Mouse (Mus musculus) left cerebral cortex, postnatal 36 days (tissue): ENCODE measurements around the gene Gm19402. TPM values are rescaled to one million over a fixed set of nuclear protein-coding genes. Genes with fewer than 3 reads are reported as not detected.
"Not testable (repeated sequence)": the region's sequence is repeated elsewhere in the genome, so short reads cannot be mapped to it uniquely, and the experiment has no call there.

ENCODE experiments used
- DNase-seq, 2 experiments: peaks; one replicate each; pipeline ENCODE4 v3.0.0; 2021 to 2022; ENCODE audit warnings: low spot score in 2 of 2, mixed read lengths in 1 of 2
- intact Hi-C: fragments of 180-260 bp; cut with DNase I; formaldehyde crosslinking; loops from one replicate; pipeline ENCODE4 v1.15.1; 2025
- total RNA-seq, 2 experiments: library from RNA; stranded (reverse); gene quantifications; 2 replicates each; pipeline ENCODE4 v1.2.3; 2021

Gm19402 gene
- not detected for total RNA-seq

GRCm38 (mm10) chr10:77690356-77690807, at the start of gene Gm19402:
Gene Gm19402 (minus strand): TSS chr10:77690757.
- intact Hi-C loops, DNase-seq: not testable (repeated sequence)

DNA sequence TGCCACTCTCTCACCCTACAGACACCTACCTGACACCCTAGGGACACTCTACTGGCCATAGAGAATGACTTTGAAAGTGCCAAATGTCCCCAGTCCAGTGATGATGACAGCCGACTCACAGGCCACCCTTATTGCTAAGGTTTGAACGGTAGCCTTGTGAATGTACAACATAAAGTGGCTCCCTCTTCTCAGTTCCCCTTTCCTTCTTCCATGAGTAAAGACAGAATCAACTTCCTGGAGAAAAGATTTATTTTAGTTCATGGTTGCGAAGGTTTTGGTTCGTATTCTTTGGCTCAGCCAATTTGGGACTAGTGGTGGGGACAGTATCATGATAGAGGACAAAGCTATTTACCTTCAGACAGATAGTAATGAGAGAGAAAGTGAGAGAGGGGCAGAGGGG, 48.4 kb upstream of the Gm19402 start:
- no peak for DNase-seq
- intact Hi-C loops, result no loop called here

DNA sequence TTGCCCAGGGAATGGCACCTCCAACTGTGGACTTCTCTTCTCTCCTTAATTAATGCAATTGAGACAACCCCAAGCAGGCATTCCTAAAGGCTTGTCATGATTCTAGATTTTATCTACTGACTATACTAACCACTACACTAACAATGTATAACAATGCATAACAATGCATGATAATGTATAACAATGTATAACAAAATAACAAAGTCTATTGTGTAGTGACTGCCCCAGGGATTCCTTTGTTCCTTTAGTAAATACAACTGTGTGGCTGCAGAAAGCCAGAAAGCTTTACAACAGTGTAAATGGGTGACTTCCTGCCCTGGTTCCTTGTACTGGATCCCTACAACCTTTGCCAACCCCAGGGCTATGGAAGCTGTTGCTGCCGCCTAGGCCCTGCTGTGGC, 45.4 kb upstream of the Gm19402 start:
- intact Hi-C loops, result no loop called here
- DNase-seq, result no peak

DNA sequence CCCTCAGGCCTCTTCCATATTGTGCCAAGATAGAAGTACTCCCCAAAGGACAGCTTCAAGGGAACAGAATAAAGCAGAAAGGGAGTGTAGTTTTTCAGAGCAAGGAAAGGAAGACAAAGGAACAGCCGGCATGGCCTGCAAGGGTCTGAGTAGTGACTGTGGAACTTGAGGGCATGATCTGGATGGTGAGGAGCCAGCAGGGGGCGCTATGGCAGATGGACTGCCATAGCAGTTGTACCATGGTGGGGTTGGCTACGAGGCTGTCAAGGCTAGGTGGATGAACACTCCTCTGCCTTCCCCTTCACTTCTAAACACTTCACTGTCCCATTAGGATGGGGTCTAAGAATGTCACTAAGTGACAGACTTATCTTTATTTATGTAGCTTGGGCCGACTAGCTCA, 38.7 kb upstream of the Gm19402 start:
- no peak for DNase-seq
- intact Hi-C loops, result no loop called here

DNA sequence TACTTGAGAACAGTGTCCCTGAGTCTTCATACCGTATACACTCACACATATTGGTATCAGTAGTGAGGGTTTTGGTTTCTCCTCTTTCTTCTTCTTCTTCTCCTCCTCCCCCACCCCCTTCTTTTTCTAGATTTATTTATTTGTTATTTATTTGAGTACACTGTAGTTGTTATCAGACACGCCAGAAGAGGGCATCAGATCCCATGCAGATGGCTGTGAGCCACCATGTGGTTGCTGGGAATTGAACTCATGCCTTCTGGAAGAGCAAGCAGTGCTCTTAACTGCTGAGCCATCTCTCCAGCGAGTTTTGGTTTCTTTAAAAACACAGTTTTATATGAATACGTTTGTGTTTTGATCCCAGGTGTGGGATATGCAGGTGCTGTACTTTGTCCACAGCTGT, 37.7 kb upstream of the Gm19402 start:
- DNase-seq, result no peak
- intact Hi-C loops, result no loop called here

- intact Hi-C loops, result no loop called here
- DNase-seq, result no peak
These were observed 35.6 kb upstream of the Gm19402 start, which contains the start of gene Gm10100 for GRCm38 (mm10) chr10:77726186-77726585. Gene Gm10100 (plus strand): TSS chr10:77726486.

DNA sequence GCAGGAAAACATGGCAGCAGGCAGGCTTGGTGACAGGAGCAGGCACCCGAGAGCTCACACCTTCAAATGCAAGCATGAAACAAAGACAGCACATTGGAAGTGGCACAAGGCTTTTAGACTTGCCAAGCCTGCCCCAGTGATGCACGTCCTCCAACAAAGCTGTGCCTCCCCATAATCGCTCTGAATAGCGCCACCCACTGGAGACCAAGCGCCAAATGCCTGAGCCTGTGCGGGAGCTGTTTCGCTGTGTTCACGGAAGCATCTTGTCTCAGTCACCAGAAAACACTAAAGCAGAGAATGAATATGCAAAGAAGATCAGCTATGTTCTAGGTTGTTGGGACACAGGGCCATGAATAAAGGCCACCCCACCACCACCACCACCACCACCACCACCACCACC, 34.3 kb upstream of the Gm19402 start:
- no peak for DNase-seq
- intact Hi-C loops, result no loop called here

DNA sequence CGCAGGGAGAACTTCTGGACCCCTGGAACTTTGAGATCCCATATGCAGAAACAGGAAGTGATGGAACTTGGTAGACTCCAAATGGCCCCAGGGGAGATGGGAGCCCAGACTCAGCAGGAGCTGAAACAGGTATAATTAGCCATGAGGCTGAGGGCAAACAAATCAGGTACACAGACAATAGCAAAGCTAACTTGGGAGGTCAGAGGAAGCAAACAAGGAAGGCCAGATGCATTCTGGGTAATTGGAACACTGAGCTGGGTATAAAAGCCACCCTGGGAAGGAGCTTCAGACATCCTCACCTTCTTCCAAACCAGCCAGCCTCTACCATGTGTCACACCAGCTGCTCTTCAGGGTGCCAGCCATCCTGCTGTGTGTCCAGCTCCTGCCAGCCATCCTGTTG, 29.7 kb upstream of the Gm19402 start, which contains the start of gene Krtap12-1:
Gene Krtap12-1 (plus strand): TSS at position 301 of the 400 bp plus-strand sequence.
- intact Hi-C loops, DNase-seq: not testable (repeated sequence)

DNA sequence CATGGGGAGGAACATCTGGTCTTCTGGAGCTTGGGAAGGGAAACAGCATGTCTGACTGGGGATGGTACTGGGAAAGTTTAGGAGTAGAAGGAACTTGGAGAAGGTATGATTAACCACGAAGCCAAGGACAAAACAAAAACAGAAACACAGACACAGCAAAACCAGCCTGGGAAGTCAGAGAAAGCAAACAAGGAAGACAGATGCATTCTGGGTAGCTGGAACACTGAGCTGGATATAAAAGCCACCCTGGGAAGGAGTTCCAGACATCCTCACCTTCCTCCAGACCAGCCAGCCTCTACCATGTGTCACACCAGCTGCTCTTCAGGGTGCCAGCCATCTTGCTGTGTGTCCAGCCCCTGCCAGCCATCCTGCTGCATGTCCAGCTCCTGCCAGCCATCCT, 24.9 kb upstream of the Gm19402 start, which contains the start of gene Gm10142:
Gene Gm10142 (plus strand): TSS at position 301 of the 400 bp plus-strand sequence.
- no peak for DNase-seq
- intact Hi-C loops, result no loop called here

DNA sequence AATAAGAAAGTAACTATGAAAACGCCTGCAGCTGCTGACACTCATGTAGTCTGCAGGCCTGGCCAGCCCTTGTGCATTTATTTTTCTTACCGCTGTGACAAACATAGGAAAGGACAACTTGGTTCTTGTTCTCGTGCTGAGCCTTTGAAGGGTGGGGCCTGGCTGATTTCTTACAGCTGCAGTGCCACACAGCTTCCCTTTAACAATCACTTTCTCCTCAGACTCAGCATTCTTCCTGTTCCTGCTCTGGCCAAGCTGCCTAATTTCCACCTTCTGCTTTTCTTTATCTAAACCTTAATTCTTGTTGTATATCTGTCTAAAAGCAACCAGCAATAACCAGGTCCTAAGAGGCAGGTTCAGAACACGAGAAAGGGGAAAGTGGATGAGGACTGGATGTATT, 23.2 kb upstream of the Gm19402 start:
- intact Hi-C loops, result no loop called here
- DNase-seq, result no peak

- intact Hi-C loops, DNase-seq: not testable (repeated sequence)
These were observed 20.6 kb upstream of the Gm19402 start, which contains the start of gene Gm10024 for GRCm38 (mm10) chr10:77711157-77711556. Gene Gm10024 (plus strand): TSS chr10:77711457.

DNA sequence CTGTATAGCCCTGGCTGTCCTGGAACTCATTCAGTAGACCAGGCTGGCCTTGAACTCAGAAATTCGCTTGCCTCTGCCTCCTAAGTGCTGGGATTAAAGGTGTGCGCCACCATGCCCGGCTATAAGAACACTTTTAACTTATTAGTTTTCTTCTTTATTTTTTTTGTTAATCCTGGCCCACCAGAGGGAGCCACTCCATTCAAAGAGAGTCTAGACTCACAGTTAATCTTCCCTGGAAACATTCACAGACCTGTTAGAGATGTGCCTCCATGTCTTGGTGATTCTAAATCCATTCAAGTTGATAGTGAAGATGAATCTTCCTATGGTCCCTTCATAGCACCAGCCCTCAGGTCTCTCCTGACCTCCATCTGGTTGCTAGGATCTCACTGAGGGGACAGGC, 19.3 kb upstream of the Gm19402 start:
- intact Hi-C loops, result no loop called here
- no peak for DNase-seq

- intact Hi-C loops, result no loop called here
- DNase-seq, result no peak
These were observed 15.8 kb upstream of the Gm19402 start, which contains the start of gene Gm10272 for GRCm38 (mm10) chr10:77706326-77706725. Gene Gm10272 (plus strand): TSS chr10:77706626.

DNA sequence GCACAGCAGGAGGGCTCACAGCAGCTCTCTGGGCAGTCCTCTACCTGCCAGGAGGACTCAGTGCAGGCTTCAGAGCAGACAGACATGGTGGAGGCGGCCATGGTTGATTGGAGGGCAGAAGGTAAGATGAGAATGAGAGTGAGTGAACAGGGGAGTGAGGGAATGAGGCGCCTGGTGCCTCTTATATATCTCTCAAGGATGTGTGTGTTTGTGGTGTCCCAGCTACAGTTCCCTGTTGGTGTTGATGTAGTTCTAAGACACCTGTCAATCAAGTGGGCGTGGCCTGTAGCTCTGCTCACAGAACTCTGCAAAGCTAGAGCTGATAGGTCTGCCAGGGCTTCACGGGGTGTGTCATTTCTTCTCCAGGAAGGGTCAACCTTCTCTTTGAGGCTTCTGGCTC, 6.6 kb upstream of the Gm19402 start, which contains the start of gene Gm9508:
Gene Gm9508 (minus strand): TSS at position 101 of the 400 bp plus-strand sequence.
- no peak for DNase-seq
- intact Hi-C loops, result no loop called here

GRCm38 (mm10) chr10:77687021-77687420, 3.5 kb downstream of the Gm19402 start:
- intact Hi-C loops, result no loop called here
- no peak for DNase-seq

- no peak for DNase-seq
- intact Hi-C loops, result no loop called here
These were observed 4.5 kb downstream of the Gm19402 start, which contains the start of gene Tspear for GRCm38 (mm10) chr10:77685895-77686664. Gene Tspear (plus strand): TSS chr10:77686569.

DNA sequence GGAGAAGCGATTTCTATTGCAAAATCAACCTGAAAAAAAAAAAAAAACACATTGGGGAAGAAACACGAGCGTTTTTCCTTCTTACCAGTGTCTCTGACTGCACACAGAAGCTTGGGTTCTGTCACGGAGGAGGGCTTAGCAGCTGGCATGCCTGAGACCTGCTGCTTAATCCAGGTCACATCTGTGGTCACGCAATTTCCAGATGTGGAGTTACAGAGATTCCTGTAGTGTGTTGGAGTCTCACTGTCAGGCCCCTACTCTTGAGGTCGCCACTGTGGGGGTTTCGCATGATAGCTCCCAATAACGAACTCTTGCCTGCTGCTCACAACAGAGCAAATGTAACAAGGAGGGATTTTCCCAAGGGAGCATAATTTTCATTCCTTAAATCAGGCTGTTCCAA, 6.4 kb downstream of the Gm19402 start:
- DNase-seq, result no peak
- intact Hi-C loops, result no loop called here

DNA sequence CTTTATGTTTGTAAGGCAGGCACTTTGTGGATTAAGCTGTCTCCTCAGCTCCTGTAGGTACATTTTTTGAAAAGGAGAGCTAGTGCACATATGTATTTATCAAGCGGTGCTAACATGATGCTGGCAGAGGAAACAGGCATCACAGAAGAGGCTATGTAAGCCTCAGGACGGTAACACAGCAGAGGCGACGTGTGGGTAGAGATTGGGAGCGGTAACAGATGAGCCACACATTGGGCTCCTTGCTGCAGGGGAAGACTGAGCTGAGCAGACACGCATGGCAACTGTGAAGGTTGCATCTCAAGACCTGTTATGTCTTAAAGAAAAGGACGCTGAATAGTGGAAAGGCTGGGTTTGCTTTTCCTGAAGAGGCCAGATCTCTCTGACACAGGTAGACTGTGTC, 7.6 kb downstream of the Gm19402 start:
- intact Hi-C loops, result no loop called here
- DNase-seq, result peak; percentile 17 to 26

GRCm38 (mm10) chr10:77677562-77677961, 13.0 kb downstream of the Gm19402 start:
- DNase-seq, result no peak
- intact Hi-C loops, result no loop called here

DNA sequence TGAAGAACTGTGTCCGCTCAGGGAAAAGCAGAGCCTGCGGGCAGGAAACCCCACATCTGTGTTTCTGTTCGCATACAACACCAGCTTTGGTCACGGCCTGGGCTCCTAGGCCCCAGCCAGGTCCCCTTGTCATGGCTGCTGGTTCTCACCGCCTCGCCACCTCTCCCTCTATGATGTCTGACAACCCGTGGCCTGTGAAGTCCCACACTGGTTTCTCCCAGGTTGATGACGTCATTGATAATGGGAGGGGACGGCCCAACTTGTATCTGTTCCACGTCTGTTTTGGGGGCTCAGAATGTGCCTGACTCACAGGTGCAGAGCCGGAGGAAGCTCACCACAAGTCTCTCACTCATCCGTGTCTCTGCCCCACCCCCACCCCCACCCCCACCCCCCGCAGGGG, 16.8 kb downstream of the Gm19402 start:
- DNase-seq, result no peak
- intact Hi-C loops, result no loop called here

DNA sequence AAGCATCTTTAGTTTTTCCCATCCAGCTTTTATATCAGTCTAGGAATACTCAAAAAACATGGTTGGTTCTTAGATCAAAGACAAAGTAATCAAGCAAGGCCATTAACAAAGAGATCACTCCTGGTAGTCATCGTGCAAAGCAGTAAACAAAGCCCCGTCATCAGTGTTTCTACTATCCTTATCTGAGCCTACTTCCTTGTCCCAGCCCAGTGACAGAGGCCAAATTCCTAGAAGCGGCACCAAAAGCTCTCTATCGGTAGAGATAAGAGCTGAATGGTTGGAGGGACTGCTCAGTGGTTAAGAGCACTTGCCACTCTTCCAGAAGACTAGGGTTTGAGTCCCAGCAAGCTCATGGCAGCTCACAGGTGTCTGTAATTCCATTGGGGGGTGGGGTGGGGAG, 19.0 kb downstream of the Gm19402 start:
- DNase-seq, result no peak
- intact Hi-C loops, result no loop called here
